Mouse (Mus musculus) liver, embryonic 12.5 days (tissue): Measurements from ENCODE around the gene Irak3. TPM values are rescaled to one million over a fixed set of nuclear protein-coding genes. Genes with fewer than 3 reads are reported as not detected.

ENCODE experiments used
- ATAC-seq: fragments of 200-750 bp; cut with Nextera tagmentation; 2 replicates; pipeline ENCODE4 v1.8.0; 2017; ENCODE audit warnings: moderate number of reproducible peaks, mild to moderate bottlenecking, moderate library complexity
- H3K27ac ChIP-seq: fragments of 300-500 bp; sonication (generic); 2 replicates; pipeline ENCODE4 v1.5.1; 2016; ENCODE audit warnings: mild to moderate bottlenecking
- H3K27me3 ChIP-seq: fragments of 300-500 bp; sonication (generic); replicated peaks from 2 replicates; pipeline ENCODE4 v1.6.1; 2016; ENCODE audit warnings: mild to moderate bottlenecking, moderate library complexity
- H3K36me3 ChIP-seq: fragments of 300-500 bp; sonication (generic); 2 replicates; pipeline ENCODE4 v1.6.1; 2016; ENCODE audit warnings: mild to moderate bottlenecking, moderate library complexity
- H3K4me1 ChIP-seq: fragments of 300-500 bp; sonication (generic); 2 replicates; pipeline ENCODE4 v1.6.1; 2016
- H3K4me2 ChIP-seq: fragments of 300-500 bp; sonication (generic); 2 replicates; pipeline ENCODE4 v1.6.1; 2016; ENCODE audit warnings: mild to moderate bottlenecking, moderate library complexity
- H3K4me3 ChIP-seq: fragments of 300-500 bp; sonication (generic); 2 replicates; pipeline ENCODE4 v1.5.1; 2016; ENCODE audit warnings: mild to moderate bottlenecking, moderate library complexity
- H3K9ac ChIP-seq: fragments of 300-500 bp; sonication (generic); 2 replicates; pipeline ENCODE4 v1.6.1; 2016; ENCODE audit warnings: mild to moderate bottlenecking, moderate library complexity
- H3K9me3 ChIP-seq: fragments of 300-500 bp; sonication (generic); replicated peaks from 2 replicates; pipeline ENCODE4 v1.6.1; 2016; ENCODE audit warnings: mild to moderate bottlenecking, moderate library complexity
- WGBS: fragments of 180-500 bp; shearing (Covaris S2); methylation state at CpG from one replicate; pipeline ENCODE4 v1.1.7; 2016; ENCODE audit not compliant: insufficient replicate concordance; 5-methylcytosine and 5-hydroxymethylcytosine counted together
- polyA plus RNA-seq: library from polyadenylated mRNA; unstranded; fragments of >200 nt; fragmentation: Nextera tagmentation; extraction: Ambion mirVana; gene quantifications from 2 replicates; pipeline ENCODE4 v1.2.1, GENCODE M21; 2016

Irak3 gene
- polyA plus RNA-seq, 1 experiment from 2014 or later, result 0.82 TPM

DNA sequence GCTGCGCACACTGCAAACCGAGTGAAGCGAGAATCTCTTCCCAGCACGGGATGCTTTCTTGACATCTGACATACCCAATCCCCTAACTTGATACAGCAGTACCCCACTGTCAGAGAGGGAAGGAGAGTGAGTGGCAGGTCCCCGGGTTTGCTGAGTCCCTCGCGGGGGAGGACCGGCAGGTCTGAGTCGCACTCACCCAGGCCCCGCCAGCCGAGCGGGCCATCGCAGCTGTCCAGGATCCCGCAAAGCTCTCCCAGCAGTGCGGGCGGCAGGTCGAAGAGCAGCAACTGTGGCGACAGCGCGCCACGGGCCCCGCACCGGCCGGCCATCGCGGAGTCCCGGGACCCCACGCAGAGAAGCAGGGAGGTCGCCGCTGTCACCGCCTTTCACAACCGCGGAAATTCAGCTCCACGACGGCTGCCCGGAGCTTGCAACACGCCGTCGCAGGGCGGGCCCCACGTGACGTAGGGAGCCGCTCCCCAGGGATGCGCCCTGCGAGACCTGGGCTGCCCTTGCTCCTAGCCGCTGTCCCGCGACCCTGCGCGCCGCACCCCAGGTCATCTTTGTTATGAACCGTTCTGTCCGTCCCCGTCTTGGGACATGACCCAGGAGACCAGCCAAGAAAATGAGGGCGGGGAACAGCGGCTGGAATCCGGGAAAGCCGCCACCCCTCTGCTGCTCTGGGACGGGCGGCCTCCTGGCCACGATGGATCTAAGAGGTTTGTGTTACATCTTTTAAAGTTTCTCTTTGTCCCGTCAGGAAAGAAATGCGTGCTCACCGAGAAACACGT lies 604 bp downstream of the Irak3 start, which contains the start of gene Tmbim4:
Gene Tmbim4, plus strand, starts transcription at position 460 of the 791 bp plus-strand sequence.
- WGBS, result 2% methylated on average over 65 of the region's 65 CpGs
- peak; percentile 83 for ATAC-seq
- no peaks in the 10 kb centered on the region for H3K36me3 ChIP-seq
- H3K4me1 ChIP-seq, result peaks cover 18% of the 10 kb centered on the region
- H3K9ac ChIP-seq, result peak within 1 kb of the TSS; percentile 62
- no peaks in the 10 kb centered on the region for H3K9me3 ChIP-seq
- H3K27ac ChIP-seq, result peak within 1 kb of the TSS; percentile 62
- H3K4me2 ChIP-seq, result peak within 1 kb of the TSS; percentile 88
- H3K4me3 ChIP-seq, result peak within 1 kb of the TSS; percentile 62
- peaks cover 44% of the 10 kb centered on the region for H3K27me3 ChIP-seq

DNA sequence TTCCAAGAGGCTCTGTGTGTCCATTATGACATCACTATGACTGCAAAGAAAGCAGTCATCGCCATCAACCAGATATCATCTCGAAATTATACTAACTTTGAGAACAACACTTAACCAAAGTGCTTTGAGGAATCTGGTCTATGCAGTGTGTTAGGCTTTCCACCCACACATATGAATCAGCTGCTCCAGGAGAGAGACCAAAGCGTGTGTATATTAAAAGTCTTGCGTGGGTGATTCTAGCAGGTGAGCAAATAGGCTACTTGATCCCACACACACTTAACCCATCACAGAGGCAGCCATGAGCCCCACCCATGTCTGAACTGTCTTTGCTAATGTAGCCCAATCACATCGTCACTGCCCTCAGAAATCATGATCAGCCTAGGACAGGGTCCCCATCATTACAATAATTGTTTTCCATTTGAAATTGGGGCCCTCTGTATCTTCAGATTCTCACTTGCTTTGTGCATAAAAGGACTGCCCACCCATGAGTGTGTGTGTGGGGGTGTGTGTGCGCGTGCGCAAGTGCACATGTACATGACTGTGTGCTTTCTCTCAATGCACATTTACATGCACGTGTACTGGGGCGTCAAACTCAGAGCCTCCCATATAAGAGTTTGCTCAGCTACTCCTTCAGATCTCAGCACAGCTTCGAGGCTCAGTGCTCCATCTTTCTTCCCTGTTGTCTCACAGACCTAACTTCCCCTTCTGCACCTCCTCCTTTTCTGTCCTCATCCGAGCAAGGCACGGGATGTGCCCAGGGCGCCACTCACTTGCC lies 4.7 kb downstream of the Irak3 start:
- Histone ChIP-seq H3K4me2 (no peak overlapping the region), H3K27ac (no peak overlapping the region), H3K36me3 (no peaks in the 10 kb centered on the region), H3K4me3 (no peak overlapping the region), H3K4me1 (peaks cover 13% of the 10 kb centered on the region), H3K9me3 (no peaks in the 10 kb centered on the region), H3K27me3 (peaks cover 32% of the 10 kb centered on the region), H3K9ac (no peak overlapping the region)
- ATAC-seq, result no peak
- WGBS, result 64% methylated on average over 14 of the region's 14 CpGs

DNA sequence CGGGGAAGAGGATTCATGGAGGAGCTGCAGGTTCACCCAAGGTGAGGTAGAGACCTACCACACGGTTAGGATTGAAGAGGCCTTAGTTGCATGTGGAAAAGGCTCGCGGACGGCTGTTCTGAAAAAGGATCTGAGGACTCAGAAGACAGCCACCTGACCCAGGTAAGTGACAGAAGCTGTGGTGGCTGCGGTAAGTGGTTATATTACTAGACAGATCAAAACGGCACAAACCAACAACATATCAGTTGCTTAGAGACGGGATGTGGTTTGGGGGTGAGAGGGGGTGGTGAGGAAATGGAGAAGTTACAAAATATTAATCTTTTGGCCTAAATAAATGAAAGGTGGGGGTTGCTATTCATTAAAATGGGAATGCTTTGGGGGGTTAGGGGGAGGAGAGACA lies 8.7 kb downstream of the Irak3 start:
- no peak overlapping the region for H3K9ac ChIP-seq
- no peaks in the 10 kb centered on the region for H3K4me1 ChIP-seq
- no peaks in the 10 kb centered on the region for H3K9me3 ChIP-seq
- 55% methylated on average over 8 of the region's 8 CpGs for WGBS
- no peak overlapping the region for H3K27ac ChIP-seq
- H3K4me2 ChIP-seq, result no peak overlapping the region
- H3K4me3 ChIP-seq, result no peak overlapping the region
- ATAC-seq, result no peak
- H3K36me3 ChIP-seq, result no peaks in the 10 kb centered on the region
- 0 out of 2 replicates have a peak, but pooled peaks cover under 1% of the 10 kb centered on the region for H3K27me3 ChIP-seq

DNA sequence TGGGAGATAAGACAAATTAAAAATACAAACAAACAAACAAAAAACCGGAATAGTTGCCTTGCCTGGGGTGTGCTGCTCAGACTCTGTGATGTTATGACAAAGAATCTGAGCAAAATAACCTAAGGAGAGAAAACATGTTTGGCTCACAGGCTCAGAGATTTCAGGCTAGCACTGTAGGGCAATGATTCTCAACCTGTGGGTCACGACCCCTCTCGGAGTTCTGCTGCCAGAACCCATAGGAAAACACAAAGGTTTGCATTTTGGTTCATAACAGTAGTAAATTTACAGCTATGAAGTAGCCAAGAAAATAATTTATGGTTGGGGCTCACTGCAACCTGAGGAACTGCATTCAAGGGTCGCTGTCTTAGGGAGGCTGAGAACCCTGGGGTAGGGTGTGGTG lies 9.7 kb downstream of the Irak3 start:
- Histone ChIP-seq H3K4me2 (no peak overlapping the region), H3K27ac (no peak overlapping the region), H3K4me1 (no peaks in the 10 kb centered on the region), H3K27me3 (no peaks in the 10 kb centered on the region), H3K9ac (no peak overlapping the region), H3K9me3 (no peaks in the 10 kb centered on the region), H3K36me3 (no peaks in the 10 kb centered on the region), H3K4me3 (no peak overlapping the region)
- WGBS, result 69% methylated on average over 4 of the region's 4 CpGs
- ATAC-seq, result no peak

DNA sequence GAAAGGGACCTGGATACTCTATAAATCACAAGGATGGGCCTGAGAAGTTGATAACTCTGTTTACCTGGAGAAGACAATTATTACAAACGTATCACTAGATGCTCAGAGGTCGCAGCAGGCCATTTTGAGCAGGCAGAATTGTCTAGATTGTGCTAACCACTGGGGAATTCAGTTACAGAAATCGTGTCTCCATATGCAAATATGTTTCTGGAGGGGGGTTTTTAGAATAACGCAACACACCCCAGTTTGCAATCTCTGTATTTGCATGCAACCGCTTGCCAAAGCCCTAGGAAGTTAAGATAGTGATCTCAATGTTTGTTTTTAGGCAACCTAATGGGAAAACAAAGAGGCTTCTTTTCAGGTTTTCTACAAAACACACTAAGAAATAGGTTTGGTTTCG lies 10.8 kb downstream of the Irak3 start:
- Histone ChIP-seq H3K4me3 (no peak overlapping the region), H3K4me2 (no peak overlapping the region), H3K27ac (no peak overlapping the region), H3K36me3 (no peaks in the 10 kb centered on the region), H3K9ac (no peak overlapping the region), H3K9me3 (no peaks in the 10 kb centered on the region), H3K4me1 (no peaks in the 10 kb centered on the region), H3K27me3 (no peaks in the 10 kb centered on the region)
- ATAC-seq, result no peak
- WGBS, result 69% methylated on average over 6 of the region's 6 CpGs

DNA sequence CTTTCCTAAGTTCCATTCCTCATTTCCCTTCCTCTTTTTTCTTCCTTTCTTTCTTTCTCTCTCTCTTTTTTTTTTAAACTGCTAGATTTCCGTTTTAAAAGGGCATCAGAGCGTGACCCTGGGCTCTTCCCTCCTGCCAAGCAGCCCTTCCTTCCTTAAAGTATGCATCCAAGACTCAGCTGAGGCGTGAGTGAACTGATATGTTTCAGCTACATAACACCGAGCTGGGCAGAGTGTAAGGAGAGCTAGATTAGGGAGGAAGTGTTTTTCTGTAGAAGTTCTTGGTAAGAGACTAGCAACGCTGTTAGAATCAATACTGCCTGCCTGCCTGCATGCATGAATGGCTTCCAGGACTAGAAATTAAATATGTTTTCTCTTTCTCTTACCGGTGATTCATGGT lies 12.1 kb downstream of the Irak3 start:
- ATAC-seq, result no peak
- WGBS, result 22% methylated on average over 6 of the region's 6 CpGs
- no peak overlapping the region for H3K9ac ChIP-seq
- no peaks in the 10 kb centered on the region for H3K4me1 ChIP-seq
- H3K36me3 ChIP-seq, result no peaks in the 10 kb centered on the region
- 0 out of 2 replicates have a peak overlapping the region, but pooled peaks have one; percentile 1 for H3K4me2 ChIP-seq
- H3K27ac ChIP-seq, result no peak overlapping the region
- no peaks in the 10 kb centered on the region for H3K27me3 ChIP-seq
- H3K4me3 ChIP-seq, result no peak overlapping the region
- H3K9me3 ChIP-seq, result no peaks in the 10 kb centered on the region

DNA sequence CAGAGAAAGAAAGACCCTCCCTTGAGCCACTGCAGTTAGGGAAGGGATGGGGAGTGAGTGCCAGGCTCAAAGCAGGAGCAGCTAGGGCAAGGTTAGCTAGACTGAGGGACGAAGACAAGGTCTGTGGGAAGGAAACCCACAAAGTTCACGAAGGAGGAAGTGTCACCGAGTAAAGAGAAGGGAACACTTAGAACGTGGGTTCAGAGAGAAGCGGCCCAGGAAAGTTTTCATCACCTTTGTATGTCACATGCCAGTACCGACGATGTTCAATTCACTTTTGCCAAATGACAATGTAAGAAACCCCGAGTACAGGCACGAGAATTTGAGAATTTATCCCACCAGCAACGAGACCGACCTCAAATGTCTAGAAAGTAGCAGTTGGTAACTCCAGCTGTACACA lies 12.7 kb downstream of the Irak3 start:
- no peaks in the 10 kb centered on the region for H3K36me3 ChIP-seq
- no peaks in the 10 kb centered on the region for H3K27me3 ChIP-seq
- no peaks in the 10 kb centered on the region for H3K4me1 ChIP-seq
- H3K9ac ChIP-seq, result no peak overlapping the region
- H3K9me3 ChIP-seq, result no peaks in the 10 kb centered on the region
- no peak overlapping the region for H3K27ac ChIP-seq
- no peak for ATAC-seq
- 0 out of 2 replicates have a peak overlapping the region, but pooled peaks have one; percentile 1 for H3K4me2 ChIP-seq
- no peak overlapping the region for H3K4me3 ChIP-seq
- 26% methylated on average over 11 of the region's 11 CpGs for WGBS

DNA sequence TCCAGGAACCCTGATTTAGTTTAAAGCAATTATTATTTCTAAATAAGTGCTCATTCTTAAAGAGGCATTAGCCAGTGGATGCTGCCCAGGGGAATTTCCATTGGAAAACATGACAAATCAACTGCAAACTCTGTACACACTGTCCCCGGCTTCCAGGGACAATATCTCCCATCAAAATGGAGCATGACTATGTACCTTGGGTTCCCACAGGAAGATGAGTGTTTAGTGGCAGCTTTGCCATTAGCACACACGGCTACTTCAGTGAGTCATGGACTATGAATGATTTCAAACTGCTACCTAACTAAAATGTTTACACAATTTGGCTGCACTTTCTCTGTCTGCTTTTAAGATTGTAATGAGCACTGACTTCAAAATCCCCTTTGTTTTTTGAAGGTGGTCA lies 13.4 kb downstream of the Irak3 start:
- no peak overlapping the region for H3K4me3 ChIP-seq
- 56% methylated on average over 2 of the region's 2 CpGs for WGBS
- H3K36me3 ChIP-seq, result no peaks in the 10 kb centered on the region
- H3K9ac ChIP-seq, result no peak overlapping the region
- H3K9me3 ChIP-seq, result no peaks in the 10 kb centered on the region
- no peak for ATAC-seq
- no peak overlapping the region for H3K4me2 ChIP-seq
- no peaks in the 10 kb centered on the region for H3K27me3 ChIP-seq
- no peaks in the 10 kb centered on the region for H3K4me1 ChIP-seq
- no peak overlapping the region for H3K27ac ChIP-seq

DNA sequence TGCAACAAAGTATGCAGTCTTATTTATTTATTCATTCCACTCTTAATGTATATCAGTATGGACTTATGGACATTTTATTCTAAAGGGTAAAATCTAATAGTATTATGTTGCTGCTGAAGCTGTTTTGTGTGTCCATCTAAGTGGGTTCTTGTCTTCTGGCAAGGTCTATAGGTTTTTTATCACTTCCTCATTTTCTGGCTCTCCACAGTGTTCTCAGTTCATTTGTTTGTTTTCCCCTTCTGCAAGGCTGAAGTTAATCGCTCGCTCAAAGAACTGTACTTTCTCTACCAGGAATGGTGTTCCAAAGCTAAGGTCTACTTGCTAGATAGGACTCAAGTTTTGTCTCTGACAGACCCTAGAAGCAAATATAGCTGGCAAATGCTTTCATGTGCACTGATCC lies 18.6 kb downstream of the Irak3 start:
- ATAC-seq, result no peak
- Histone ChIP-seq H3K27ac (no peak overlapping the region), H3K4me1 (no peaks in the 10 kb centered on the region), H3K27me3 (no peaks in the 10 kb centered on the region), H3K36me3 (no peaks in the 10 kb centered on the region), H3K4me3 (no peak overlapping the region), H3K9me3 (no peaks in the 10 kb centered on the region), H3K4me2 (no peak overlapping the region), H3K9ac (no peak overlapping the region)
- WGBS, result 47% methylated on average over 2 of the region's 2 CpGs

DNA sequence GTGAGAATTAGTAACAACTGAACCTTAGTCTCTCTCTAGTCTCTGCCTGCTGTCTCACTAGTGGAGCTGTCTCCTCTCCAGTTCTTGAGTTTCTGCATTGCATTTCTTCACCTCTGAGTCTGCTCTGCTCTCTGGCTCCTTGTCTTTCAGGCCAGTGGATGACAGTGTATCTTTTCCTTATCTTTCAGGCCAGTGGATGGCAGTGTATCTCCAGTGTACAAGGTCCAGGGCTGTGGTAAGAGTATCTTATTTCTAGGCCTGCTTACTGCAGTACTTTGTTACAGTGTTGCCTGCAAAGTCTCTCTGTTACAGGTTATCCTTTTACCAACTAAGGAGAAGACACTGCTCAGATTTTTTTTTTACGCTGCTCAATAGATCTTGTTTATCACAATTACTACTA lies 19.0 kb downstream of the Irak3 start:
- Histone ChIP-seq H3K4me1 (no peaks in the 10 kb centered on the region), H3K4me2 (no peak overlapping the region), H3K36me3 (no peaks in the 10 kb centered on the region), H3K27ac (no peak overlapping the region), H3K27me3 (no peaks in the 10 kb centered on the region), H3K9me3 (no peaks in the 10 kb centered on the region), H3K9ac (no peak overlapping the region), H3K4me3 (no peak overlapping the region)
- peak; percentile 73 for ATAC-seq
- 83% methylated on average over 1 of the region's 1 CpGs for WGBS

DNA sequence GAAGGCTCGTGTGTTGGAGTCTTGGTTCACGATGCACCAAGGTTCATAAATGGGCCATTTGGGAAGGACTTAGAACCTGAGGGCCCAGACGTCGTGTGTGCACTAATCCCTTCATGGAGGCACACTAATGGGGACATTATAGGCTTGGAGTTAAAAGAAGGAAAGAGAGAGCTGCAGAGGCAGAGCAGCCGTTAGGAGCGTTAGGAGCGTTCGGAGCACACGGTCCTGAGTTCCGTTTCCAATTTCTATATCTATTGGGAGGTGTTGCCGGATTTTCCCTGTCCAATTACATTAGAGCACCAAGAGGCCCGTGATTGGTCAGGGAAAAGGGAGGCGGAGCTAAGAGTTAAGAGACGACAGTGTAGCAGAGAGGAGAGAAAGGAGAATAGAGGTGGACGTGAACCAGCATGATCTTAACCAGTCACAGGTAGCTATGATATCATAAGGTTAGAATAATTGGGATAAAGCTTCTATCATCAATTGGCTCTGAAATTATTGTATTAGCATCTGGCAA lies 27.7 kb downstream of the Irak3 start:
- no peak overlapping the region for H3K9ac ChIP-seq
- no peak overlapping the region for H3K4me2 ChIP-seq
- H3K4me3 ChIP-seq, result no peak overlapping the region
- no peaks in the 10 kb centered on the region for H3K36me3 ChIP-seq
- peaks cover 1% of the 10 kb centered on the region for H3K4me1 ChIP-seq
- WGBS, result 79% methylated on average over 15 of the region's 15 CpGs
- no peak overlapping the region for H3K27ac ChIP-seq
- H3K9me3 ChIP-seq, result no peaks in the 10 kb centered on the region
- ATAC-seq, result no peak
- no peaks in the 10 kb centered on the region for H3K27me3 ChIP-seq

DNA sequence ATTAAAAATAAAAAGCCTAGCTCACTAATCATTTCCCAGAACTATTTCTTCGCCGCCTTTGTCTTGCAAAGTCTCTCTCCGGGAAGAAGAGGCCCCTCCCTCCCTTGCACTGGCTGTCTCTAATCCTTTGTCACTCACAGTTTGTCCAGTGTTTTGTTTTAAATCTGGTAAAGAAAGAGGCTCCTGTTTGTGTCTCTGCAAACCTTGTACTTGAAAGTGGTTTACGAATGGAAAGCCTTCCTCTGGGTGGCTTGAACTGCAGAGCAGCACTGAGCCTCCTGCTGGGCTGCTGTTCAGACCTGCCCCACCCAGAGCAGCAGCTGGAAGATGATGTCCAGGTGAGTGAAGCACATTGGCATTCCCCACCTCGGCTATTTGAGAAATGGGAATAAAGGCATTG lies 30.6 kb downstream of the Irak3 start:
- no peak for ATAC-seq
- Histone ChIP-seq H3K4me2 (no peak overlapping the region), H3K4me1 (peaks cover 23% of the 10 kb centered on the region), H3K36me3 (no peaks in the 10 kb centered on the region), H3K9me3 (no peaks in the 10 kb centered on the region), H3K27ac (no peak overlapping the region), H3K9ac (no peak overlapping the region), H3K4me3 (no peak overlapping the region), H3K27me3 (no peaks in the 10 kb centered on the region)
- WGBS, result 59% methylated on average over 5 of the region's 5 CpGs
